Mouse (Mus musculus) E14TG2a.4 (cell line): ENCODE data around the gene Rtf1.

Experiments
- CTCF ChIP-seq: conservative IDR thresholded peaks from 2 replicates; pipeline ENCODE4 v1.5.1; 2014; ENCODE audit warnings: low read length
- NANOG ChIP-seq: IDR thresholded peaks from 2 replicates; pipeline ENCODE4 v1.6.1; 2014; ENCODE audit warnings: borderline replicate concordance, low read length, mixed read lengths
- POU5F1 ChIP-seq: IDR thresholded peaks from 2 replicates; pipeline ENCODE4 v1.6.1; 2014; ENCODE audit warnings: low read length, borderline replicate concordance

DNA sequence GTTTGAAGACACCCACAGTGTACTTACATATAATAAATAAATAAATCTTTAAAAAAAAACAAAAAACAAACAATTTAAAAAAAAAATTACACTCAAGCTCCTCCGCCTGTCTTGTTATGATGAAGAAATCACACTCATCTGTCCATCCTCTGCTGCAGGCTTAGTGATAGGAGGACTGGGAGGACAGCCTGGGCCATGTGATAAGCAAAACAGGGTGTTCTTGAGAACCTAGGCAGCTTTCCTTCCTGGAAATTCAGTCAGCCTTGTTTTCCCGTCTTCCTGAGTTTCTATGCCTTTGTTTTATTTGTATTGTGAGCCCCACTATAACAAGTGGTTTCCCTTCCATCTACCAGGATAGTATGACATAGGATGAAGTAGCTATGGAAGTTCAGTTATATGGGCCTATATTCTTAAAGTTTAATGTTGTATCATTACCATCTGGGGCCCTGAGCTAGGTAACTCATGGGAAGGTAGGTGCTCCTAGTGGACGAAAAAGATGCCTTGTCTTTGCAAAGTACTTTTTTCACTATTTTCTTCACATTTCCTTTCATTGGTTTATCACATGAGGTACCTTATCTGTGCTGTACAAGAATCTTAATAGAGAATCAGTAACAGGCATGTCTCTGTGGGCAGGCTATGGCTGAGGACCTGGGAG, 53.0 kb downstream of the Rtf1 start:
- no peak for TF ChIP-seq CTCF
- TF ChIP-seq POU5F1, result no peak
- TF ChIP-seq NANOG, result no peak
